Mouse (Mus musculus): ENCODE measurements around the gene Prim2.

Gene Prim2

DNA sequence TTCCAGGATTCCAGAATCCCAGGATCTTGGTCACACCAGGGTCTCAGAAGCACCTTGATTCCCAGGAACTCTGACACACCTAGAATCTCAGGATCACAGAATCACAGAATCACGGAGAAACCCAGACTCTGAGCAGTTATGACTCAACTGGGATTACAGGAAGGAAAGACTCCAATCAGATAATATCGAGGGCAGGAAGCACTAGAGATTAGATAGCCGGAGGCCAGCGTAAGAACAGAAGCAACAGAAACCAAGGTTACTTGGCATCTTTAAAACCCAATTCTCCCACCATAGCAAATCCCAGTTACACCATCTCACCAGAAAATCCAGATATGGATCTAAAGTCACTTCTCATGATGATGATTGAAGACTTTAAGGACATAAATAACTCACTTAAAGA is 113.0 kb downstream of the Prim2 start:
- in situ Hi-C loops (cut with MseI, MboI), result no loop called here

DNA sequence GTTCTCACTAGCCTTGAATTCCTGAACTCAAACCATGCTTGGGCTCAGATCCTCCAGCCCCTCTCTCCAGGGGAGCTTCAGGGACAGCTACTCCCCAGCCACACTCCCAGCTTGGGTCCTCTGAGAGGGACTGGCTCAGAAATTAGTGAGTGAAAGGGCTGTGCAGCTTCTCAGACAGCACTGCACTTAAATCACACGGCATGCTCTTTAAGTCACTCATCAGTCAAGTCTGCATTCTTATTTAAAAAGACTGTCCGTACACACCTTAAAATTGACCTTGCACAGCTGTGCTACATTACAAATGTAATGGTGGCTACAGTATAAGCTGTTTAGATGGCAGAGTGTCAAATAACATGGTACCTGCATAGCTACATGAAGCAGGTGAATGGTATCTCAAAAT is 114.0 kb downstream of the Prim2 start:
- in situ Hi-C loops (cut with MseI, MboI), result no loop called here

DNA sequence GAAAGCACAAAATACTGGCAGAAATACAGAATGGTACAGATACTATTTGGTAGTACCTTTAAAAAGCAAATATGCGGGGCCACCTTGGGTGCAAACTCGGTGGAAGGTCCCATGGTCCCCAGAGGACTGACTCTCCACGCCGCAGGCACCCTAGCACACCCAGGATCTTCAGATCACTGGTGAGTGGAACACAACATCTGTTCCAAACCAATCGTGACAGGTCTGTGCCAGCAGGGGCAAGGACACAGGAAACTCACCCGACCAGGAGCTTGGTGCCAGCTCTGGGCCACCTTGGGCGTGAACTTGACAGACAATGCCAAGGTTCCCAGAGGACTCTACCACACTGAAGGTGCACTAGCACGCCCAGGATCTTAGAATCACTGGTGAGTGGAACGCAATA is 118.2 kb downstream of the Prim2 start:
- in situ Hi-C loops (cut with MseI, MboI), result no loop called here

DNA sequence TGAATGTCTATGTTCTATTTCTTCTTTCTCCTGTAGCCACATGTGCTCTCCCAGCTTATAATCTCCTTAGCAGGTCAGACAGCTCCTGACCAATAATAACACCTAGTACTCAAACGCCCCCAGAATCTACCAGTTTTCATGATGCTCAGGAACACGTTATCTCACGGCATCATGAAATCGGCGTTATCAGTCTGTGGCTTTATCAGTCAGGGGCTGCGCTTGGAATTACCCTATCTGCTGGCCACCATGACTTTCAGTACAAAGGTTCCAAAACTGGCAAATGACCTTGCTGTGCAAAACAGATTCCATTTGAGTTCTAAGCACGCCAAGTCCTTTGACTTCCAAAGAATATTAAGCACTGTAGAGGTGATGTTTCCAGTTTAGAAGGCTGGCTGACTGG is 127.9 kb downstream of the Prim2 start:
- in situ Hi-C loops (cut with MseI, MboI), result no loop called here

- in situ Hi-C loops (cut with MseI, MboI), result no loop called here
Measured at GRCm38 (mm10) chr1:33537948-33538347, 131.6 kb downstream of the Prim2 start.

- in situ Hi-C loops (cut with MseI, MboI), result no loop called here
Measured at GRCm38 (mm10) chr1:33536272-33537004, 133.2 kb downstream of the Prim2 start.

DNA sequence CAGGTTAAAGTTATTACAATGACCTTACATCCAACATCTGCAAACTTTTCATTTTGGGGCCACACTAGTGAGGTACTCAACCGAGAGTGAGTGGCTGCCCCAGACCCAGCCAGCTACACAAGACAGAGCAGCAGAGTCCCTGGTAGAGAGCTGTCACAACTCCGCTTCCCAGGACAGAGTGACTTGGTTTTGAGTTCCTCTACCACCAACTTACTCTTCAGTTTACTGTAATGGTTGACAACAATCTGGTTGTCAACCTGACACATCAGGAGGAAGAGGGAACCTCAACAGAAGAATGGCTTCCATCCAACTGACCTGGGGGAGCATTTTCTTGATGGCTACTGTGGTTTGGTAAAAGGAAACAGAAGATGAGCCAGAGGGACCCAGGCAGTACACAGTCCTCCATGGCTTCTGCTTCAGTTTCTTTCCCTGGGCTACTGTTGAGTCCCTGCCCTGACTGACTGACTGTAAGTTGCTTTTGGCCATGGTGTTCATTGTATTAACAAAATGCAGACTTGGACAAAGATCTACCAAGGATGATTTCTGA is 134.4 kb downstream of the Prim2 start:
- in situ Hi-C loops (cut with MseI, MboI), result no loop called here

DNA sequence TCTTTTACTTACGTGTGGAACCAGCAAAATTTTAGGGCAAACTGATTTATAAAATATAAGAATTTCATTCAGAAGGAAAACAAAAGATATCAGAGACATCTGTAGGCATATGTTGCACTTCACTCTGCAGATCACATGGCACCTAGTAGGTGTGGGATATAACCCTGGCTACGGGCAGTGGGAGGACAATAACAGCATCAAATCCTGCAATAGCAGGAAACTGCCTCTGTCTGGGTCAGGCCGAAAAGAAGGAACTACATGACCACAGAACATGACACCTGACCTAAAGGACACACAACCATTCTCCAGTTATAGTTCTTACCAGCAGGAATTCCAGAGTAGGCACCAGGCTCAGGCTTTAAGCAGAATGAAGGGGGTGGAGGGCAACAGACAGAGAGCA is 137.7 kb downstream of the Prim2 start:
- in situ Hi-C loops (cut with MseI, MboI), result no loop called here

GRCm38 (mm10) chr1:33531097-33531856 is 138.3 kb downstream of the Prim2 start:
- in situ Hi-C loops (cut with MseI, MboI), result no loop called here

- in situ Hi-C loops (cut with MseI, MboI), result no loop called here
Measured at GRCm38 (mm10) chr1:33530491-33530890, 139.1 kb downstream of the Prim2 start.

GRCm38 (mm10) chr1:33529543-33530232 is 139.9 kb downstream of the Prim2 start:
- in situ Hi-C loops (cut with MseI, MboI), result no loop called here

- in situ Hi-C loops (cut with MseI, MboI), result no loop called here
Measured at GRCm38 (mm10) chr1:33527352-33527863, 142.2 kb downstream of the Prim2 start.

- in situ Hi-C loops (cut with MseI, MboI), result no loop called here
Measured at GRCm38 (mm10) chr1:33523223-33523622, 146.4 kb downstream of the Prim2 start.

DNA sequence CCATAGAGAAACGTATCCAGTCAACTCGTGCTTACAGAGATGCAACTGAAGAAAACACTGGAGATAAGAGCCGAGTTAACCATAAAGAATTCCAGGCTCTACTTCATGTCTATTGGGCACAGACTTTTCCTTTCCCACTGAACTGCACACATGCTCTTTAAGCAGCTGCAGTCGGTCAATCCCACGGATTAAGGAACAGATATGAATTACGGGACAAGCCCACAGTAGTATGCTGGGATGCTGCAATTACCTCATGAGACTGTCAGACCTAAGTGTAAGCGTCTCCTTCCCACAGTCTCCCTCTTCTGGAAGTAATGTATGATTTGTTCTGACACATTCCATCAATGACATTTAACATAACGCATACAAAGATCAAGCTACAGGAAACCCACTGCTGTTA is 154.5 kb downstream of the Prim2 start:
- in situ Hi-C loops (cut with MseI, MboI), result no loop called here

GRCm38 (mm10) chr1:33511310-33511709 is 158.3 kb downstream of the Prim2 start:
- in situ Hi-C loops (cut with MseI, MboI), result no loop called here

DNA sequence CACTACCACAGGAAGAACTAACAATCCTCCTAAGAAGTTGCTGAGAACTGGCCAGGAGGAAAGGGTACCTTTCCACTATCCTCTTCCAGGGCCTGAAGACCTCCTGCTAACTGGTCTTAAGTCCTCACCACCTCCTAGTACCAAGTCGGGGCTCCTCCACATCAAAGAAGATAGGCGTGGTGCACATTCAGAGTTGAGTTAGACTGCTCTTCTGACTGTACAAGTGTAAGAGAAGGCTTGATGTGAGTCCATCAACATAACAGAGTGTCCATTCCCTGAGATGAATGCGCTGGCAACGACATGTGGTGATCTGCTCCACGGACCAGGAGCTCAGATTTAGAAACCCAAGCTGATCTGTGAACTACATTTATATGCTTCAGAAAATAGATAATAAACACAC is 165.2 kb downstream of the Prim2 start:
- in situ Hi-C loops (cut with MseI, MboI), result no loop called here

DNA sequence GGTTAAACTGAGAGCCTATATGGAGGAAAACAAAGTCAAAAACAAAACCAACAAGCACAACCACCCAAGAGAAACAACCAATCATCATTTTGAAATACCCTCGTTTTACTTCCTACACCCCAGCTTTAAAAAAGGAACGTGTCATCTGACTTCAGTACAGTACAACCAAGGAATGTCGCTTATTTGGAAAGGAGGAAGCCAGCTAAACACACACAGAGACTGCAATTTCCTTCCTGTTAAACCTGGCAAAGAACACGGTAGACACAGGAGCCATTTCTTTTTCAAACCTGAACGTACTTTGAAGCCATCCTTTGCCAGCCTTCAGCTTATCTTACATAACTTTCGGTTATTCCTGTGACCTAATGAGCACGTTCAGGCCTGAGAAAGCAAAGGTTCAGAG is 166.7 kb downstream of the Prim2 start:
- in situ Hi-C loops (cut with MseI, MboI), result no loop called here

- in situ Hi-C loops (cut with MseI, MboI), result no loop called here
Measured at GRCm38 (mm10) chr1:33502298-33502697, 167.3 kb downstream of the Prim2 start.

- in situ Hi-C loops (cut with MseI, MboI), result no loop called here
Measured at GRCm38 (mm10) chr1:33500111-33500510, 169.5 kb downstream of the Prim2 start.

- in situ Hi-C loops (cut with MseI, MboI), result no loop called here
Measured at GRCm38 (mm10) chr1:33499603-33500002, 170.0 kb downstream of the Prim2 start.

DNA sequence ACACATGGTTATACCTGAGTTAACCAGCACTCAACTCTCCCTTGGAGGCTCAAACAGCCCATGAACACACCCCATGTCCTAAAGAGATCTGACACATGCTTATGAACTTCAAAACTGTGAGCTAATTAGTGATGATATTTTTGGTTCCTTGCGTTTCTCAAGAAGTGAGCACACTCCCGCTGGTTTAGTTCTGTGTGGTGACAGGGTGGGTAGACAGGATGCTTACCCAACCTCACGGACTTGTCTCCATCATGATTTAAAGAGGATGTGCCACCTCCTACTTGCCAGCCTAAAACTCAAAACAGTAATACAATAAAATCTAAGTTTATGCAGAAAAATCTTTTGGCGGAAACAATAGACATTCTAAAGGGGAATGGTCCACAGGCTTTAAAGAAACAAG is 173.5 kb downstream of the Prim2 start:
- in situ Hi-C loops (cut with MseI, MboI), result no loop called here

DNA sequence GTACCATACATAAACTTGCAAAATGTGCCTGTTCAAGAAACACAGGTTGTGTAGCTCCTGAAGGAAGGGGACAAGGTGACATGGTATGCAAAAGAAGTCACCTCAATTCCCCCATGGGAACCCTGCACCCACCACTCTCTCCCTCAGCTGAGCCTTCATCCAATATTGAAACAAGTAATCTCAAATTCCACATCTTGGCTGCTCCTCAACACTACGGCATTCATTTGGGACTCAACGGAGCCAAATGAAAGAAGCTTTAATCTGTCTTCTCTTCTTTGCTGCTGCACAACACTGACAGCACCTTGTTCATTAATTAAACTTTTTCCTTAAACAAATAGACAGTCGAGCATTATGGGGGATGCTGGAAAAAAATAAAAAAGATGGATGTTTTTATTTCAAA is 174.0 kb downstream of the Prim2 start:
- in situ Hi-C loops (cut with MseI, MboI), result no loop called here

Measured in mouse trophoblast stem cell (cell line).